Mouse (Mus musculus): ENCODE results near the gene Dock4. TPM values are rescaled to one million over a fixed set of nuclear protein-coding genes. Genes with fewer than 3 reads are reported as not detected.

Dock4 gene
- 6.2 and 8.7 TPM in 2 replicates for polyA plus RNA-seq (2015; fragmentation: Nextera tagmentation; extraction: Ambion mirVana)

GRCm38 (mm10) chr12:40445648-40446449, at the start of gene Dock4, which contains the start of gene Zfp277:
Gene Dock4, plus strand, starts transcription at chr12:40445952.
Gene Zfp277, minus strand, starts transcription at chr12:40445902.

Other genes starting within 250 kb of the Dock4 start
- not detected in 2 replicates for gene Lsmem1, start 246.5 kb upstream of the Dock4 start, polyA plus RNA-seq (2015; fragmentation: Nextera tagmentation; extraction: Ambion mirVana)
- 141 and 180 TPM in 2 replicates for gene Ifrd1, start 197.4 kb upstream of the Dock4 start, polyA plus RNA-seq (2015; fragmentation: Nextera tagmentation; extraction: Ambion mirVana)
- 36.7 and 40.0 TPM in 2 replicates for gene Zfp277, start 50 bp upstream of the Dock4 start, polyA plus RNA-seq (2015; fragmentation: Nextera tagmentation; extraction: Ambion mirVana)

Measured in adrenal gland, postnatal 0 days (tissue).